Mouse (Mus musculus) fat pad, adult 2 months (tissue): ENCODE data around the gene Stx4a.
A peak's percentile ranks its signal among the peaks of the same experiment; 100 is the strongest.
"Not testable (repeated sequence)": the region's sequence is repeated elsewhere in the genome, so short reads cannot be mapped to it uniquely, and the experiment has no call there.

Experiments
- DNase-seq: peaks from one replicate; pipeline ENCODE4 v3.0.0-alpha.2; 2011; ENCODE audit warnings: low read depth, low spot score; ENCODE audit errors: extremely low read depth

Gene Stx4a

DNA sequence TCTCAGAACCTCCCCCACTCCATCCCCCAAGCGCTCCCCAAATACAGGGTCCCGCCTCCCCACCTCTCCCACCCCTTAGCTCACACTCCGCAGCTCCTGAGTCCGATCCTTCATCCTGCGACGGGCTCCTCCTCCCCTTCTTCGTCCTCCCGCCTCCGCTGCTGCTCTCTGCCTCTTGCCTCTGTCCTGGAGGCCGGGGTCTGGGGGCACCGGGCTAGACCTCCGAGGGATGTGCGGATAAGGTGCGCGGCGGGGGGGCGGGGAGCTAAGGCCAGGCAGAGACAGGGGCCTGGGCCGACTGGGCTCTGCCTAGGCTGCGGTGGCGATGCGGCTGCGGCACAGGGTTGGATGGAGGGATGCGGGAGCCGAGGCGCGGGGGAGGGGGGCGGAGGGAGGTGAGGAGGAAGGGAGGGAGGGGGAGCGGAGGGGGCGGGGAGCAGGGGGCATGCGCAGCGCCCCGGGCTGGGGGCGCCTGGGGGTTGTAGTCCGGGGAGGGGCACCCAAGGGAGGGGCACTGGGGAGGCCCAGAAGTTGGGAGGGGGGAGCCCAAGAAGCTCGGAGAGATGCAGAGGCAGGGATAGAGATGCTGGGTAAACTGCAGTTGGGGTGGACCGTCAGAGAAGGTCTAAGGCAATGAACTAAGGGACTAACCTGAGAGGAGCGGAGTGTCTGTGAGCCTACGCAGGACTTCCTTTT lies at the start of gene Stx4a, which contains the start of gene Stx1b:
Gene Stx4a, plus strand, starts transcription at position 119 of the 696 bp plus-strand sequence.
Gene Stx1b, minus strand, starts transcription at position 374 of the 696 bp plus-strand sequence.
- no peak for DNase-seq

DNA sequence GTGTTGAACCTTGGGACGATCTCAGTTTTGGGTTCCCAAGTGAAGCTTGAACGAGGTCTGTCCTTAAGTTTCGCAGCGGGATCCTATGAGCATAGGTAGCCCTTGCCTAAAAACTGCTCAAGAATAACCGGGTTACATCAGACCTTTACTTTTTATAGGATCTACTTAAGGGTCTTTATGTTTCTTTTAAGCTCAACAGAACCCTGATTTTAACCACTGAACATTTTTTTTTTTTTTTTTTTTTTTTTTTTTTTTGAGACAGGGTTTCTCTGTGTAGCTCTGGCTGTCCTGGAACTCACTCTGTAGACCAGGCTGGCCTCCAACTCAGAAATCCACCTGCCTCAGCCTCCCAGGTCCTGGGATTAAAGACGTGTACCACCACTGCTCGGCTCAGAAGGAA lies 48.3 kb upstream of the Stx4a start:
- not testable (repeated sequence) for DNase-seq

DNA sequence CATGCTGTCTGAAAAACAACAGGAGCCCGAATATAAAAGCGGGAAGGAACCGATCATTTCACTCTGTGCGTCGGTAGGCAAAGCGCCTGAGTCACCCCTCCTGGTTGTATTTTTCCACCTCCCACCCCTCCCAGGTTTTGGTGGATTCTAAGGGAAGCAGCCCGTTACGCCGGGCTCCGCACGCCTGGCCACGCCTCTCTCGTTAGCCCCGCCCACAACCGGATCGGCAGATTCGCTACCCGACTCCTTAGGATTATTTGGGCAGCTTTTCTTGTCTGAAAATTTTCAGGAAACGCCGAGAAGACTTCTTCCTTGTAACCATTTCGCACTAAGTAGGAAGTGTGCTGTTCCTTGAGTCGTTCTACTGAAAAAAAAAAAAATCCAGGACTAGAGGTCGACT lies 47.7 kb upstream of the Stx4a start, which contains the start of gene Setd1a:
Gene Setd1a, plus strand, starts transcription at position 245 of the 400 bp plus-strand sequence.
- no peak for DNase-seq

DNA sequence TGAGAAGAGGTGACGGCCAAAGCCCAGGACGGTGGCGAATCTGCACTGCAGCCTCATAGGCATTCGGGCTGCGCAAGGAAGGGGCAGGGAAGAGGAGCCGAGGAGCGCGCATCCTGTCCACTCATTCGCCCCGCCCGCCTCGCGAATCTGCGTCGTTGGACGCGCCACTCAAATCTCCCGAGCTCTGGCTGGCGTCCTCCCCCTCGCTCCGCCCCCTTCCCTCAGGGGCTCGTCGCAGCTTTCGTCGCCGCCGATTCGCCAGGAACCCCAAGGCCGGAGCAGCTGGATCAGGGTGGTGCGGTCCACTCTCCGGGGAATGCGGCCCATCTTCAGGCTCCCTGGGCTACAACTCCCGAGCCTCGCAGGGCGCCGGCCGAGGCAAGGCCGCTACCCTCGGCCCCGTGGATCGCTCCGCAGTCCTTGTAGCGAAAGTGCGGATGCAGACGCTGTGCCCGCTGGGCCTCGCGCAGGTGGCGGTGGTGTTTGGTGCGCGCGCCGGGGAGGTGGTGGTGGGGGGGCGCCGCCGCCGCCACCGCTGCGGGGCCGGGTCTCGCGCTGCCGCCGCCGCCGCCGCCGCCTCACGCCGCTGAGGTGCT lies 47.1 kb upstream of the Stx4a start:
- DNase-seq, result no peak

DNA sequence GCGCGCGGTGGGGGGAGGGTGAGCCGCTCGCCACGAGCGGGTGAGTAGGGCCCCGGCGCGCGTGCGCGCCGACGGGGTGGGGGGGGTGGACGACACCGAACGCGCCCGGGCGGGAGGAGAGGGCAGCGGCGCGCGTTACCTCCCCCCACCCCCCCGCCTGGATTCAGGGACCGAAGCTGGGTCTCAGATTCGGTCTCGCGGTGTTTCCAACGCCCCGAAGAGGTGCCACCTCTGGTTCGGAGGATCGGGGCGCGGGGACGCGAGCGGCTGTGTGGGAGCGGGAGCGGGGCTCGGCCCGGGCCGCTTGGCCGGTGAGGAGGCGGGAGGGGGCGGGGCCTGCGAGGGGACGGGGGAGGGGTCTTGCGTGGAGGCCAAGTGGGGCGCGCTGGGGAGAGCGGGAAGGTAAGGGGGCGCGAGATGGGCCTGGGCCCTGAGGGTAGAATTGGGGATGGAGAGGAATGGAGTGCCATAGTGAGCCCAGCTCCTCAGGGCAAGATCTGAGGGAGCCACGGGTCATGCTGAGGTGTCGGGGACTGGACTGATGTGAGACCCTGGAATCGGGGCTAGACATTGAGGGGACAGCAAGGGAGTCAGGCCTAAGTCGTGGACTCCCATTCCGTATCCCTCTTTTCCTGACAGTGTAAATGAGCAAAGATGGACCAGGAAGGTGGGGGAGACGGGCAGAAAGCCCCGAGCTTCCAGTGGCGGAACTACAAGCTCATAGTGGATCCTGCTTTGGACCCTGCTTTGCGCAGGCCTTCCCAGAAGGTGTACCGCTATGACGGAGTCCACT lies 46.4 kb upstream of the Stx4a start:
- no peak for DNase-seq

DNA sequence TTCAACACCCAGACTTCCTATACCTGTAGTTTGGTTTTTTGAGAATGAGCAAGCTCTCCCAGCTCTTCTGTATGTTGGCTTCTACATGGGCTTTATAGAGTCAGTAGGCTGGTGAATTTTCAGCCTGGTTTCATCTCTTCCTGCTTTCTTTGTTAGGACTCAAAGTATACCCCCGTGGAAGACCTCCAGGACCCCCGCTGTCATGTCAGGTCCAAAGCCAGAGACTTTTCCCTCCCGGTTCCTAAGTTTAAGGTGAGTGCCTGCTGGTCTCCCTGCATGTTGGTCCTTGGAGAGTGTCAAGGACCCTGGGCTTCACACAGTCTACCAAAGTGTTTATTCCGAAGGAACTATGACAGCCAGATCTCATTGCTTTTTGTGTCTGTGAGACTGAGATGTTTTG lies 45.7 kb upstream of the Stx4a start:
- no peak for DNase-seq

DNA sequence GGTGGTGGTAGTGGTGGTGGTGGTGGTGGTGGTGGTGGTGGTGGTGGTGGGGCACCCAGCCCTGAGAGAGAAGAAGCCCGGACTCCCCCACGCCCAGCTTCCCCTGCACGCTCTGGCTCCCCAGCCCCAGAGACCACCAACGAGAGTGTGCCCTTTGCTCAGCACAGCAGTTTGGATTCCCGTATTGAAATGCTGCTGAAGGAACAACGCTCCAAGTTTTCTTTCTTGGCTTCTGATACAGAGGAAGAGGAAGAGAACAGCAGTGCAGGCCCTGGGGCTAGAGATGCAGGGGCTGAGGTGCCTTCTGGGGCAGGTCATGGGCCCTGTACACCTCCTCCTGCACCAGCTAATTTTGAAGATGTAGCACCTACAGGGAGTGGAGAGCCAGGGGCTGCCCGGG lies 38.8 kb upstream of the Stx4a start, which contains the start of gene Gm49388:
Gene Gm49388, plus strand, starts transcription at position 301 of the 400 bp plus-strand sequence.
- DNase-seq, result no peak

DNA sequence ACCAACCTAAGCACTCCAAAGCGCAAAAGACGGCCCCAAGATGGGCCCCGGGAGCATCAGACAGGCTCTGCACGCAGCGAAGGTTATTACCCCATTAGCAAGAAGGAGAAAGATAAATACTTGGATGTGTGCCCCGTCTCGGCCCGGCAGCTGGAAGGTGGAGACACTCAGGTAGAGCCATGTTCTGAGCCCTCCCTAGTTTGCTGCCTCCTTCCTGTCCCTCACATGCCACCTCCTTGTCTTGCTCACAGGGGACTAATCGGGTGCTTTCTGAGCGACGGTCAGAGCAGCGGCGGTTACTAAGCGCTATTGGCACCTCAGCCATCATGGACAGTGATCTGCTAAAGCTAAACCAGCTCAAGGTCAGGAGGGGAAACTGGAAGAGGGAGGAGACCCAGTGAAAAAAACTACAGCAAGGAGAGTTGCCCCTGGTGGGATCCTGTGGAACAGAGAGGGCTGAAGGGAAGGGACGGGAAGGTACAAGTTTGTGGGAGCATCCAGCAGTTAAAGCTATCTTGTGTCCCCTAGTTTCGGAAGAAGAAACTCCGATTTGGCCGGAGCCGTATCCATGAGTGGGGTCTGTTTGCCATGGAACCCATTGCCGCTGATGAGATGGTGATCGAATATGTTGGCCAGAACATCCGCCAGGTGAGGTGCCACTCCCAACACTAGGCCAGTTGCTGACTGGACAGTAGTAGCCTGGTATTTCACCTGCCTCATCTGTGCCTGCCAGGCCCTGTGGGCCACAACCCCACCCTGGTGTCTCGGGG lies 26.8 kb upstream of the Stx4a start:
- no peak for DNase-seq

DNA sequence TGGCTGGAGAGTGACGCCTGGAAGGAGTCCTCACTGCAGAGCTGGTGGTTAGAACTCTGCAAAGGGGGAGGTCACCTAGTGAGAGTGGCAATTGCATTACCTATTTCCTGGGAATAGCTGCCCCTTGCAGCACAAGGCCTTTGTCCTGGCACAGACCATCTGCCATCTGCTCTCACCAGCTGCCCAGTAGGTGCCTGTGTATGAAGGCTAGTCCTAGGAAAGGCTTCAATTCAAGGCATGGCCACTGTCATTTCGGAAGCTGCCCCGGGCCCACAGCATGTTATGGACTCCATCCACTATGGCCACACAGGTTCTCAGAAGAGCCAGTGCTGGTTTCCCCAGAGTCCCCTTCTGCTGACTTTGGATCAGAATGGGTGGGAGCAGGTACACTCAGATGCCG lies 25.5 kb upstream of the Stx4a start:
- no peak for DNase-seq

DNA sequence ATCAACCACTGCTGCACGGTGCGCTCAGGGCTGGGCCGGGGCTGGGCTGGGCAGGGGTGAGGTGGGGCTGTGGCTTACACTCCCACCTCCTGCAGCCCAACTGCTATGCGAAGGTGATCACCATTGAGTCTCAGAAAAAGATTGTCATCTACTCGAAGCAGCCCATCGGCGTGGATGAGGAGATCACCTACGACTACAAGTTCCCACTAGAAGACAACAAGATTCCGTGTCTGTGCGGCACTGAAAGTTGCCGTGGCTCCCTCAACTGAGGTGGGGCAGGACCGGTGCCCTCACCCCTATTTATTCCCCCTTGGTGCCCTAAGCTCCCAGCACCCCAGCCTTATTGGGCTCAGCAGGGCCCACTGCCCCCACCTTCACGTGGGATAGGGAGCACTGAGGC lies 24.9 kb upstream of the Stx4a start:
- DNase-seq, result no peak

DNA sequence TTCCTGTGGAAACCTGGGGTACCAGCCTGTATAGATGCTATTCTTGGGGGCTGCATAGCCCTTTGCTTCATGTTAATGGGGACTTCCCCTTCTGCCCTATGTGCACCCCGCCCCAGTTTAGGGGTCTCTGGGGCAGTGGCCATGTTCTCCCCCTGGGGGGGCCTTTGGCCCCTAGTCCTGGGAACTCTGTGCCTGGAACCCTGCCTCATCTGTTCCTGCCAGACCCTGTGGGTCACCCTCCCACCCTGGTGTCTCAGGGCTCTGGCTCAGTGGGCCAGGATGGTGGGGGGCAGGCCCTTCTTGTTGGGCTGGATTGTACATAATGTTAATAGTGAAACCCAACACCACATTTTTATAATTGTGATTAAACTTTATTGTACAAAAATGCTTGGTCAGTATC lies 24.4 kb upstream of the Stx4a start:
- no peak for DNase-seq

DNA sequence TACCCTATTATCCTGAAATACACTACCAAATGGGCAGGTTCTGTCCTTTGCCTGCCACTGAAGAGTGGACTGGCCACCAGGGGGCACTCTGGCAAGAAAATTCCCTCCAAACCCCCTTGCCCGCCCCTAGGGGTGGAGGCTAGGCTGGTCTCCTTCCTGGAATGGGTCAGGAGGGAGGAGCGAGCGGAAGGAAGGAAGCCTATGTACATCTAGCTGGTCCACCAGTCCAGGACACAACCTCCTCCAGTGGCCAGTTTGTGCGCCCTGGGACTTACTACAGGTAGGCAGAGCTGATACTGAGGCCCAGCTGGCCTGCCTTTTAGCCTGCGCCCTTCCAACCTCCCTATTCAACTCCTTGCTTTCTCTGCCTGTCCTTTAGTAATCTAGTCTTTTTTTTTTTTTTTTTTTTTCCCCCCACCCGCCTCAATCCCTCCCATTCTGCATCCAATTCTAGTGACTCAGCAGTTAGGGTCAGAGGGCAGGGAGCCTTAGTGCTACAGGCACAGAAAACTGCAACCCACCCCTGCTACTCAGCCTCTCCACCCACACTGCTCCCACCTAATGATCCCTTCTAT lies 23.6 kb upstream of the Stx4a start, which contains the start of gene Hsd3b7:
Gene Hsd3b7, plus strand, starts transcription at position 170 of the 575 bp plus-strand sequence.
- no peak for DNase-seq

DNA sequence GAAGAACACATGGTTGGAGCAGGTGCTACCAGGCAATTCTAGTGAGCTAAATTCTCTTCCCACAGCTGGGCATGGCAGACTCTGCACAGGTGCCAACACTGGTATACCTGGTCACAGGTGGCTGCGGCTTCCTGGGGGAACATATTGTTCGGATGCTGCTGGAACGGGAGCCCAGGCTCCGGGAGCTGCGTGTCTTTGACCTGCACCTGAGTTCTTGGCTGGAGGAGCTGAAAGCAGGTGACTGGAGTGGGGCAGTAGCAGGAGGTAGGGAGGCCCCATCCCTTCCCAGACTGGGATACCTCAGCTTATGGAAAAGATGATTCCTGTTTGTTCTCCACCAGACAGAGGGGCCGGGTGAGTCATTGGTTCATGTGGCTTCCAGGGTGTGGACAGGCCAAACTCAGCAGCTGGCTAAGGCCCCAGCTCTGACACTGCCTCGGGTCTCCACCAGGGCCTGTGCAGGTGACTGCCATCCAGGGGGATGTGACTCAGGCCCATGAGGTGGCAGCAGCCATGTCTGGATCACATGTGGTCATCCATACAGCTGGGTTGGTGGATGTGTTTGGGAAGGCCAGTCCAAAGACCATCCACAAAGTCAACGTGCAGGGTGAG lies 23.0 kb upstream of the Stx4a start:
- no peak for DNase-seq

DNA sequence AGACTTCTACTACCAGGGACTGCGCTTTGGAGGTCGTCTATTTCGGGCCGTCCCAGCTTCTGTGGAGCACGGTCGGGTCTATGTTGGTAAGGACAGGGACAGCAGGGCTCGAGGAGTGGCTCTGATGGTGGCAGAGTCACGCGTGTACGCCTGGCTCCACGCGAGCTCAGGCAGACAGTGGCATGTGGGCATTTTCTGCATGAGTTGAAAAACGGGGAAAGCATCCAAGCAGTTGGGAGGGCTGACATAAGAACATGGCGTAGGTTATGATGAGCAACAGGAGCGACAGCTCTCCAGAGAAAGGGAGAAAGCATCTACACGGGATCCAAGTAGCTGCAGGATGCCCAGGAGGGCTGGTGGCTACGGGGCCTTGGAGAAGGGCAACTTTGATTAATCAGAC lies 21.8 kb upstream of the Stx4a start:
- DNase-seq, result no peak

DNA sequence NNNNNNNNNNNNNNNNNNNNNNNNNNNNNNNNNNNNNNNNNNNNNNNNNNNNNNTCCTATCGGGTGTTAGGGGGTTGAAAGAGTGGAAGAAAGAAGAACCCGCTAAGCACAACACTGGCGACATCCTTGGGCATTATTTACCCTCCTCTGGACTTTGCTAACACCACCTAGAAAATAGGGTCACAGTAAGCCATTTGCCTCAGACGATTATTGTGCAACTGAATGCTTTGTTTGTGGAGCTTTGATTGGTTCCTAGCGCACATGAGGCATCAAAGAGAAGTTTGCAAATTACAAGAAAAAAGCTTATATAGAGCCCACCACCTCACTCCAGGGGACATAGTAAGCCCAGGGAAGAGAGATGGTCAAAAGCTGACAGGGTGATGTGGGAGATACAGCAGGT lies 15.3 kb upstream of the Stx4a start:
- no peak for DNase-seq

DNA sequence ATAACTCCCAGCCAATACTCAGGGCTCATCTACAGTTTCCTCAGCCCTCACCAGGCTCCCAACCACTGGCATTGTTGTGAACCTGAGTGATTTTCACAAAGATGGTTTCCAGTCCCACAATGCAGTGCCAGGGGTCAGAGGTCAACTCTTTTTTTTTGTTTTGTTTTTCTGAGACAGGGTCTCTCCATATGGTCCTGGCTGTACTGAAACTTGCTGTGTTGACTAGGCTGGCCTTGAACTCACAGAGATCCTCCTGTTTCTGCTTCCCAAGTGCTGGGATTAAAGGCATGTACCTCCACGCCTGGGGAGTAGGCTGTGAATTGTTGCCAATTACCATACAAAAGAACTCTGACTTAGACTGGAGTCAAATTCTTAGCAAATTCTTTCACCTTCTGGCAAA lies 14.2 kb upstream of the Stx4a start:
- DNase-seq, result no peak

DNA sequence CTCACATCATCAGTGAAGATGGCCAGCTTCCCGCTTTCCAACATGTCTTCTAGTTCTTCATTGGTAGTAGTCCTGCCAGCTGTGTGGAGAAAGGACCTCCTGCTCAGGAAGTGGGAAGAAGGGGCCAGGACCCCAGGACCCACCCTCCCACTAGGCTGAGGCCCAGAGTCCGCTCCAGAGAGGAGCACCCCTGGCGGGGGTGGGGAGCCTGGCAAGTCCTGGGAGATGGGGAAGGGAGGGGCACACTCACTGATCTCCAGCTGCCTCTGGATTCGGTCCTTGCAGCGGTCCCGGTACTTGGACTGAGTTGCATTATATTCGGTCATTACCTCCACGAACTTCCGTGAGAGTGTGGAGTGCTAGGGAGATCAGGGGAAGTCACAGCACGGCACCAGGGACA lies 13.4 kb upstream of the Stx4a start:
- no peak for DNase-seq

DNA sequence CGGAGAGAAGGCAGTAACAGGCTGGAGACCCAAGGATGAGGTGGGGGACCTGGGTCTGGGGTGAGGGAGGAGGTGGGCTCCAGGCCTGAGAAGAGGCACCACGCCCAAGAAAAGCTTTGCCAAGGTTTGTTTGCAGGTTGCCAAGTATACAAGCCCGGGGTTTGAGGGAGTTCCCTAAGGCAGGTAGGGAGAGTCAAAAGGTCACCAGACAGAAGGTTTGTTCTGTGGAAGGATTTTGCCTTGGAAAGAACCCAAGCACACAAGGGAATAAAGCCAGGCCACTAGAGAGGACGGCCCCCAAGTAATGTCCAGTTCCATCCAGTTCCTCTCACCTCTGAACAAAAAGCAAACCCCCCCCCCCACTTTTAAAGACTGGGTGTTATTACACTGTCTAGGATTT lies 12.9 kb upstream of the Stx4a start:
- no peak for DNase-seq

DNA sequence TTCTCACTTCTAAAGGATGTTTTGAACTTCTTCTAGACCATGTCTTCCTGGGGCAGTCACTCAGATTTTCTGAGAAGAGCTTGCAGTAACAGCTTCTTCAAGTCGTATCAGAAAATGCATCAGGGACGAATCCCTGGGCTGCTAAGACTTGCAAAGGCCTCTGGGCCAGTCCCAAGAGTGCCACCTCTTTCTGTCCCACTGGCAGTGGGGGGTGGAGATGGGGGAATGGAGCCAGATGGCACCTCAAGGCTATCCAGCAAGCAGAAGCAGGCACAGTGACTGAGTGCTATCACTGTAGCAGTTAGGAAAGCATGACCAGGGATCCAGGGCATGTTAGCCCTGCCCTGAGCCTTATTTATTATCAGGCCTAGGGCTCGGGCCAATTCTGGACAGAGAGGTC lies 11.8 kb upstream of the Stx4a start:
- peak; percentile 71 for DNase-seq

DNA sequence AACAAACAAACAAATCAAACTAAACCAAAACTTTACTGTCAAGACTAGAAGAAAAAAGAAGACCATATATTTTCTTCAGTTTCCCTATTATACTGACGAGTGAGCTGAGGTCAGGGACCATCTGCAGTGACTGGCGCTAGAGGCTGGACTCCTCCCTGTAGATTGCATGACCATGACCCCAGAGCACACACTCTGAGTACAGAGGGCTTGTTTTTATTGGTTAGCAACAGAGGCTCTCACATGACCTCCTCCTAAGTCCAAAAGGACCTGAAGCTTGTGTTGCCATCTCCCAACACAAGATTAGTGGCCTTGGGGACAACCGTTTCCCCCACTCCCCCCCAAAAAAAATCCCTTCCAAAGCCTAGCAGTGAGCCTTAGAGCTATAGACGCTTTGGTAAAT lies 10.3 kb upstream of the Stx4a start:
- DNase-seq, result no peak
